Mouse (Mus musculus) lung, adult 18-20 months (tissue): ENCODE results near the gene Ccn5.

Experiments used
- DNase-seq, 2 experiments: peaks; one replicate each; pipeline ENCODE4 v3.0.0; 2022; ENCODE audit warnings: mixed read lengths in 2 of 2

Ccn5 gene

DNA sequence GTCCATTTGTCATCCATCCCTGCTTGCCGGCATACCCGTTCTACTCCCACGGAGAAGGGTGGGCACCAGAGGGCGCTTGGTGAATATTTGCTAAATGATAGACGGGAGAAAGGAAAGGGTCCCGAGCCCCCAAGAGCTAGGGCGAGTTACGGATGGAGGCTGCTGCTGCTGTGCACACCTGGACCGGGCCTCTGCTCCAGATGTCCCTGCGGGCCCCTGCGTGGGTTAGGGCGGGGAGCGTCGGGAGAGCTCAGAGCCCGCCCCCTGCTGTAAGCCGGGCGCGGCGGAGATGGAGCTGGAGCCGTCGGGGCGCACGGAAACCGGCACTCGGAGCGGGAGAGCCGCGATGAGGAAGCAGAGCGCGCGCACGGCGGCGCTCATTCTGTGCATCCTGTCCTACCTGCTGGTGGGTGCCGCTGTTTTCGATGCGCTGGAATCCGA, 32.8 kb downstream of the Ccn5 start, which contains the start of gene Kcnk15:
Gene Kcnk15 (plus strand): TSS at position 191 of the 441 bp plus-strand sequence.
- DNase-seq: no peak

DNA sequence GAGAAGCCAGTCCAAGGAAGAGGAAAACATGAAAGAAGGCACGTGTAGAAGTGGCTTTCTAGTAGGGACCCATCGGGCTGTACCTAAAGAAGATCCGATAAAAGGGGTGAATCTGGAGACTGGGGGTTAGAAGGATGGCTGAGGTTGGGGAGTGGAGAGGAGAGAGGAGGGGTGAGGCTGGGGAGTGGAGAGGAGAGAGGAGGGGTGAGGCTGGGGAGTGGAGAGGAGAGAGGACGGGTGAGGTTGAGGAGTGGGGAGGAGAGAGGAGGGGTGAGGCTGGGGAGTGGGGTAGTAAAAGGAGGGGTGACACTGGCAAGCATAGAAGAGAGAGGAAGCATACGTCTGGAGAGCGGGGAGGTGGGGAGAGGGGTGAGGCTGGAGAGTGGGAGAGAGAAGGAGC, 36.6 kb downstream of the Ccn5 start:
- no peak for DNase-seq

DNA sequence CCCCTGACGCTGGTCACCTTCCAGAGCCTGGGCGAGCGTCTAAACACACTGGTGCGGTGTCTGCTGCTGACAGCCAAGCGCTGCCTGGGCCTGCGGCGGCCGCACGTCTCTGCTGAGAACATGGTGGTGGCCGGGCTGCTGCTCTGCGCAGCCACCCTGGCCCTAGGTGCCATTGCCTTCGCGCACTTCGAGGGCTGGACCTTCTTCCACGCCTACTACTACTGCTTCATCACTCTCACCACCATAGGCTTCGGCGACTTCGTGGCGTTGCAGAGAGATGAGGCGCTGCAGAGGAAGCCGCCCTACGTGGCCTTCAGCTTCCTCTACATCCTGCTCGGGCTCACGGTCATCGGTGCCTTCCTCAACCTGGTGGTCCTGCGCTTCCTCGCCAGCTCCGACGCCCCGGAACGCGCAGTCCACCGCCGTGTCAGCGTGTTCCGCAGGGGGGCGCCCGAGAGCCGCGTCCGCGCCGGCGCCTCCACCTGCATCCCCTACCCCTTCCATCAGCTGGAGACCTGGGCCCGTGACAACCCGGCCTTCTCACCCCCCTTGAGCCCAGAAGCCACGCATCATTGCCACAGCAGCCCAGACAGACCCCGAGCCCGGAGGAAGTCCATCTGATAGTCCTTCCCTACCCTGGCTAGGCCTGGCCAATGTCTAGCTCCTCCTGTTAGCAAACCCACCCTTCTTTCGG, 37.7 kb downstream of the Ccn5 start:
- no peak for DNase-seq

DNA sequence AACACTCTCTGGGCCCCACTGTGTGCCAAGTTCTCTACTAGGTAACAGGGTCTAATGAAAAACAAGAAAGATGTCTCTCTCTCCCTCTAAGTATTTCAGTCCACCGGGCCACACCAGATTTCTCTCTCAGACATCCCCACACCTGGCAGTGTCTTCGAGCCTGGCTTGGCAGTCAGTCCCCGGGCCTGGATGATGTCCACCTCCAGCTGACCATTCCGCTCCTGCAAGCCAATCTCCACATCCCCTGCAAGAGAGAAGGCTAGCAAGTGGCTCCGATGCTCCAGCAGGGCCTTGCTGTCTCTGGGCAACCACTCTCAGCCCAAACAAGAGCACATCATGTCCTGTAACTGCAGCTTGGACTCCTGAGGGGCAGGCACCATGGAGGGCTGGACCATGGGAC, 44.6 kb downstream of the Ccn5 start:
- no peak for DNase-seq

DNA sequence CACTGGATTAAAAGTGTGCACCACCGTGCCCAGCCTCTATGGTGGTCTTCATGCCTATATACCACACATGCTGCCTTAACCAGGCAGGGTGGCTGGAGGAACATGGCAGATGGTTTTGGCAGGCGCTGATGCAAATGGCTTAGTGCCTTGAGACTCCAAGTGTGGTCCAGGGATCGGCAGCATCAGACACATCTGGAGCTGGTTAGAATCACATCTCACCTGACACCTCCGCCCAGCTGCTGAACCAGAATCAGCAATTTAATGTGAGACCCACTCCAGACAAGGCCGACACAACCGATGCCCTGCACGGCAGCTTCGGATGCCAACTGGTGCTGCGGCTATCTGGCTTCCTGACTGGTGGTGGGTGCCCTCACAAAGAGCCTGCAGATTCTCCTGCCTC, 45.4 kb downstream of the Ccn5 start:
- no peak for DNase-seq

DNA sequence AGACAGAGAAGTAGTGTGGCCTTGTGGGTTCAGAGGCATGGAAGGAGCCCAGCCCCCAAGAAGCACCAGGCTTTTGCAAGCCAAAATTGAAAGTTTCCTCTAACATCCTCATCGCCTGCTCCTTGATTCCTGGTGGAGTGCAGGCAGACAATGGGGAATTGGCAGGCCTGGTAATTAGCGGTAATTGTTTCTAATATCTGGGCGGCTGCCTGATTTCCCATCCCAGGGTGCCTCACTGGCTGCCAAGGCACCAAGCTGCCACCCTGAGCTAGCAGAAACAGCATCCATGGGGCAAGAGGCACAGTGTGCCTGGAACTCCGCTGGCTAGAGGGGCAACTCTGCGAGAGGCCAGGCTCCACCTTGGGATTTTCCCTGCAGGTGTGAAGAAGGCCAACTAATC, 49.1 kb downstream of the Ccn5 start:
- DNase-seq: no peak

DNA sequence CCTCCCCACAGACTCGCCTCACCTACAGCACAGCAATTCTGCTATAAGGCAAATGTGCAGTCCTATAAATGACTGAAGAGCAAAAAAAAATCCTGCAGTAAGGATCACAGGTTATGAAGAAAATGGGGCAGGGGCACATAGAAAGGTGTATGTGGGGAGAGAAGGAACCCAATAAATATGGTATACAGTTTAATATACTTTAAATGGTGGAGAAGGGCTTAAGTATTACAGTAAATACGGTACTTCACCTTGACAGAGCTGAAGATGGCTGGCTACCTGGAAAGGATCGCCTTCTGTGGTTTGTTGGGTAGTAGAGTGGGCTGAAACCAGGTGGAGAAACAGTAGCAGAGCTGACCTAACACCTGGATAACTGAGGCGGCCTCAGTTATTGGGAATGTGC, 50.6 kb downstream of the Ccn5 start:
- no peak for DNase-seq

DNA sequence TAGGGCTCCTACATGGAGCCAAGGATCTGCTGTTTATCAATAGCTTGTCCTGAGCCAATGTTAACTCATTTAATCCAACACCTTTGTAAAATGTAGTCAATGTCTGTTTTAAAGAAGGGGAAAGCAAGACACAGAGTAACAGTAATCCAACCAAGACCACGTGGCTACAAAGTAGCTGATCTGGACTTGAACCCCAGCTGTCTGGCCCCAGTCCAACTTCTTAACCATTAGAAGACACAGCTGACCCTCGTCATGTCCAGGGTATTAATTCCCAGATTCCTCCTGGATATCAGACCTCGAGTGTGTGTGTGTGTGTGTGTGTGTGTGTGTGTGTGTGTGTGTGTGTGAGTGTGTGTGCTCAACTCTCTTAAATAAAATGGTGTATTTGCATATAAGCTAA, 51.2 kb downstream of the Ccn5 start:
- no peak for DNase-seq

DNA sequence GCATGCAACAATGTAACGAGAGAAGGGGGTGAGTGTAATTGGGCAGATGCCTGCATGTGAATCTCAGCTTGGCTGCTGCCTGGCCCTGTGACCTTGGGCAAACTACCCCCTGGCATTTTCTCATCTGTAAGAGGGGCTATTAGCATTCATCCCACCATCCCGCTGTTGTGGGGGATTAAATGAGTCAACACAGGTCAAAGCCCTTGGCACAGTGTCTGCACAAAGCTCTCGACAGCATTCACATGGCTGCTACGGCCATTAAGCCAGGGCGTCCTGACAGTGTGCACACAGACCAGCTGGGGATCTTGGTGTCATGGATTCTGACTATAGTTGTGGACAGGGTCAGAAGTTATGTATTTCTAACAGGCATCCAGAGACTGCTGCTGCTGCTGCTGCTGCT, 54.2 kb downstream of the Ccn5 start:
- DNase-seq: no peak

DNA sequence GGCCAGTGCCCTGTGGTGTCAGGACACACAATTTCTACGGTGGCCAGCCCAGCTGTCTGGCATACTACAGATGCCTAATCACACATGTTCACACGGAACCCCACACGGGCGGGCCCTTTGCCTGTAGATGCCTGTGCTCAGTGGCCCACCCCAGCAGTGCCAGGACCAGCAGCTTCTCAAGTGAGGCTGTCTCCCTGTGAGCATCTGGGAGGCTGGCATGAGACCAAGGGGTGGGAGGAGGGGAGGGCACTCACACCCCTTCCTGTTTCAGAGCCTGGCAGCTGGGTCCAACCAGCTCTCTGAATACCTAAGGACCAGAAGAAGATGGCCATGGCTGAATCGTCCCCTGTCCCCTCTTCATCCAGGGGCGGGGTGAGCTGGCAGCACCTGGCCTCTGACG, 54.8 kb downstream of the Ccn5 start:
- DNase-seq: no peak

DNA sequence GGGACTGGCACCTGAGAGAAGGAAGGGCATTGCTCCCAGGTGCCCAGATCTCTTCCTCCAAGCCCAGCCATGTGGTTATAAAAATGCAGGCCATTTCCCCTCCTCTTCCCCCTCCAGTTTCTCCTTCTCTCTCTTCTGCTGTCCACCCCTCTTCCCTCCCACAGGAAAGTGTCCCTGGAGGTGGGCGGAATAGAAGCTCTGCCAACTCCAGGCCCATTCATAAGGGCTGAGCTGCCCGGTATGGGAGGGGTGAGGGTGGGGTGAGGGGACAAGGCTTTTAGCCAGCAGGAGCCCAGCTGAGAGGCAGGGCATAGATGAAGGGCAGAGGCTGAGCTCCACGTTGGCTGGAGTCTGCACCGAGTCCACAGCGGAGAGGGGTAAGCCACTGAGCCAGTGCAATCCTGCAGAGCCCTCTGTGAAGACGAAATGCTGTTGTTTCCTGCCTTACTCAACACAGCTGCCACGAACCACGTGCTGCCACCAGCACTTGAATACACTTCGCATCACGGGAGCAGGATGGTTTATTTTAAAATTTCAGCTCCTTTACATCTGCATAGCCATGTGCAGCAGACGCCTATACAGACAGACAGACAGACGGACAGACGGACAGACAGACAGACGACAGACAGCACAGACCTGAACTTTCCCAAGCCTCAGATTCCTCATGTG, 56.3 kb downstream of the Ccn5 start:
- DNase-seq: no peak

DNA sequence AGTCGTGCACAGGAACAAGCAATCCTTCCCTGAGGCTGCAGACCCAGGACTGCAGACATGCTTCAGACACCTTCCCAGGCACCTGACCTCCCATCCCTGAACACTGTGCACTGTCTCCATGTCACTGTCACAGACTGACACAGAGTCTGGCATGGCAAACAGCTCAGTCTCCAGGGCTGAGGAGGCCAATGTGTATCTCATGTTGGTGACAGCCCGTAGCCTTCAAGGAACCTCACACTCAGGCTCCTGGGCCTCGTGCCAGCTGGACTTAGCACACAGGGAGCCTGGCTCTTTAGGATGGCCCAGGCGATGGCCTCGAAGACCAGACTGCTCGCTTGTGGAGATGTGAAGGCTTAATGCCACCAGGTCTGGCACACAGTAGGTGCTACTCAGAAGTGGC, 60.2 kb downstream of the Ccn5 start:
- DNase-seq: peak; percentile 10 to 12
